Mouse (Mus musculus): ENCODE results near the gene Faxc. TPM values are rescaled to one million over a fixed set of nuclear protein-coding genes. Genes with fewer than 3 reads are reported as not detected.
A peak's percentile ranks its signal among the peaks of the same experiment; 100 is the strongest.

Faxc gene
- polyA plus RNA-seq, 1 experiment from 2014 or later = 23.0 TPM

GRCm38 (mm10) chr4:21974126-21974525 is 43.0 kb downstream of the Faxc start:
- Histone ChIP-seq H3K4me3 (replicated peaks) (no peak overlapping the region), H3K27me3 (no peaks in the 10 kb centered on the region), H3K27ac (no peak overlapping the region), H3K4me2 (no peak overlapping the region), H3K9me3 (no peaks in the 10 kb centered on the region), H3K36me3 (replicated peaks) (peaks cover 21% of the 10 kb centered on the region; the same call in 1 of the 2 replicates), H3K9ac (no peak overlapping the region), H3K4me1 (no peaks in the 10 kb centered on the region)
- ATAC-seq (ENCODE audit: low FRiP score) = no peak
- 55% methylated on average over 3 of the region's 3 CpGs for whole genome bisulfite sequencing

GRCm38 (mm10) chr4:21980471-21980870 is 49.3 kb downstream of the Faxc start:
- Histone ChIP-seq H3K4me3 (replicated peaks) (no peak overlapping the region), H3K9ac (no peak overlapping the region), H3K36me3 (replicated peaks) (peaks cover 15% of the 10 kb centered on the region), H3K4me2 (no peak overlapping the region), H3K27me3 (no peaks in the 10 kb centered on the region), H3K4me1 (no peaks in the 10 kb centered on the region), H3K27ac (no peak overlapping the region), H3K9me3 (no peaks in the 10 kb centered on the region)
- ATAC-seq (ENCODE audit: low FRiP score) = no peak
- WGBS = 88% methylated on average over 4 of the region's 4 CpGs

GRCm38 (mm10) chr4:21982449-21982848 is 51.3 kb downstream of the Faxc start:
- Histone ChIP-seq H3K27ac (no peak overlapping the region), H3K4me1 (no peaks in the 10 kb centered on the region), H3K4me2 (no peak overlapping the region), H3K9me3 (no peaks in the 10 kb centered on the region), H3K36me3 (replicated peaks) (peaks cover 9% of the 10 kb centered on the region), H3K4me3 (replicated peaks) (no peak overlapping the region), H3K9ac (no peak overlapping the region), H3K27me3 (no peaks in the 10 kb centered on the region)
- no peak for ATAC-seq (ENCODE audit: low FRiP score)
- 96% methylated on average over 9 of the region's 9 CpGs for WGBS

GRCm38 (mm10) chr4:21986857-21987256 is 55.7 kb downstream of the Faxc start:
- Histone ChIP-seq H3K27ac (no peak overlapping the region), H3K36me3 (replicated peaks) (peaks cover 11% of the 10 kb centered on the region), H3K9me3 (no peaks in the 10 kb centered on the region), H3K4me3 (replicated peaks) (no peak overlapping the region), H3K4me1 (no peaks in the 10 kb centered on the region), H3K27me3 (no peaks in the 10 kb centered on the region), H3K9ac (no peak overlapping the region), H3K4me2 (no peak overlapping the region)
- no peak for ATAC-seq (ENCODE audit: low FRiP score)
- 84% methylated on average over 8 of the region's 8 CpGs for WGBS

- Histone ChIP-seq H3K4me2 (no peak overlapping the region), H3K36me3 (replicated peaks) (peaks cover 8% of the 10 kb centered on the region), H3K9me3 (no peaks in the 10 kb centered on the region), H3K9ac (no peak overlapping the region), H3K27me3 (no peaks in the 10 kb centered on the region), H3K4me1 (no peaks in the 10 kb centered on the region), H3K4me3 (replicated peaks) (no peak overlapping the region), H3K27ac (no peak overlapping the region)
- WGBS = 89% methylated on average over 10 of the region's 10 CpGs
- ATAC-seq (ENCODE audit: low FRiP score) = no peak
These were observed 56.3 kb downstream of the Faxc start for GRCm38 (mm10) chr4:21987460-21987859.

GRCm38 (mm10) chr4:21989571-21990091 is 58.5 kb downstream of the Faxc start:
- H3K4me2 ChIP-seq = no peak overlapping the region
- H3K27me3 ChIP-seq = no peaks in the 10 kb centered on the region
- 93% methylated on average over 3 of the region's 3 CpGs for WGBS
- no peak overlapping the region for H3K9ac ChIP-seq
- no peaks in the 10 kb centered on the region for H3K9me3 ChIP-seq
- peaks cover 20% of the 10 kb centered on the region for H3K36me3 ChIP-seq (replicated peaks)
- H3K4me3 ChIP-seq (replicated peaks) = no peak overlapping the region
- H3K4me1 ChIP-seq = no peaks in the 10 kb centered on the region
- H3K27ac ChIP-seq = no peak overlapping the region
- no peak for ATAC-seq (ENCODE audit: low FRiP score)

GRCm38 (mm10) chr4:21990580-21991235 is 59.6 kb downstream of the Faxc start:
- no peaks in the 10 kb centered on the region for H3K9me3 ChIP-seq
- no peak overlapping the region for H3K4me2 ChIP-seq
- H3K27ac ChIP-seq = no peak overlapping the region
- peak; percentile 47; the same call in 1 of the 2 replicates for ATAC-seq (ENCODE audit: low FRiP score)
- H3K4me1 ChIP-seq = no peaks in the 10 kb centered on the region
- H3K9ac ChIP-seq = no peak overlapping the region
- no peaks in the 10 kb centered on the region for H3K27me3 ChIP-seq
- WGBS = 48% methylated on average over 3 of the region's 3 CpGs
- H3K36me3 ChIP-seq (replicated peaks) = peaks cover 24% of the 10 kb centered on the region
- H3K4me3 ChIP-seq (replicated peaks) = no peak overlapping the region

GRCm38 (mm10) chr4:22017656-22018379 is 86.7 kb downstream of the Faxc start:
- no peak overlapping the region; the same call in 1 of the 2 replicates for H3K4me2 ChIP-seq
- no peaks in the 10 kb centered on the region for H3K36me3 ChIP-seq (replicated peaks)
- WGBS = 9% methylated on average over 9 of the region's 9 CpGs
- ATAC-seq (ENCODE audit: low FRiP score) = peak; percentile 76
- H3K27me3 ChIP-seq = no peaks in the 10 kb centered on the region
- no peak overlapping the region for H3K27ac ChIP-seq
- no peaks in the 10 kb centered on the region for H3K9me3 ChIP-seq
- H3K4me3 ChIP-seq (replicated peaks) = no peak overlapping the region
- 0 out of 2 replicates have a peak overlapping the region, but pooled peaks have one; percentile 18 for H3K9ac ChIP-seq
- peaks cover 12% of the 10 kb centered on the region for H3K4me1 ChIP-seq

GRCm38 (mm10) chr4:22018414-22018813 is 87.3 kb downstream of the Faxc start:
- Histone ChIP-seq H3K9me3 (no peaks in the 10 kb centered on the region), H3K27me3 (no peaks in the 10 kb centered on the region), H3K4me2 (no peak overlapping the region), H3K4me1 (peaks cover 12% of the 10 kb centered on the region), H3K4me3 (replicated peaks) (no peak overlapping the region), H3K27ac (no peak overlapping the region), H3K9ac (0 out of 2 replicates have a peak overlapping the region, but pooled peaks have one; percentile 18), H3K36me3 (replicated peaks) (no peaks in the 10 kb centered on the region)
- 55% methylated on average over 5 of the region's 5 CpGs for WGBS
- ATAC-seq (ENCODE audit: low FRiP score) = peak; percentile 24

GRCm38 (mm10) chr4:22029951-22030350 is 98.8 kb downstream of the Faxc start:
- Histone ChIP-seq H3K36me3 (replicated peaks) (no peaks in the 10 kb centered on the region), H3K4me1 (no peaks in the 10 kb centered on the region; the same call in 1 of the 2 replicates), H3K4me3 (replicated peaks) (no peak overlapping the region), H3K27me3 (no peaks in the 10 kb centered on the region), H3K9ac (no peak overlapping the region), H3K9me3 (no peaks in the 10 kb centered on the region), H3K4me2 (no peak overlapping the region), H3K27ac (no peak overlapping the region)
- peak; percentile 64; the same call in 1 of the 2 replicates for ATAC-seq (ENCODE audit: low FRiP score)
- WGBS = 45% methylated on average over 2 of the region's 2 CpGs
